Mouse (Mus musculus): ENCODE measurements around the gene Fam20c.

Gene Fam20c

DNA sequence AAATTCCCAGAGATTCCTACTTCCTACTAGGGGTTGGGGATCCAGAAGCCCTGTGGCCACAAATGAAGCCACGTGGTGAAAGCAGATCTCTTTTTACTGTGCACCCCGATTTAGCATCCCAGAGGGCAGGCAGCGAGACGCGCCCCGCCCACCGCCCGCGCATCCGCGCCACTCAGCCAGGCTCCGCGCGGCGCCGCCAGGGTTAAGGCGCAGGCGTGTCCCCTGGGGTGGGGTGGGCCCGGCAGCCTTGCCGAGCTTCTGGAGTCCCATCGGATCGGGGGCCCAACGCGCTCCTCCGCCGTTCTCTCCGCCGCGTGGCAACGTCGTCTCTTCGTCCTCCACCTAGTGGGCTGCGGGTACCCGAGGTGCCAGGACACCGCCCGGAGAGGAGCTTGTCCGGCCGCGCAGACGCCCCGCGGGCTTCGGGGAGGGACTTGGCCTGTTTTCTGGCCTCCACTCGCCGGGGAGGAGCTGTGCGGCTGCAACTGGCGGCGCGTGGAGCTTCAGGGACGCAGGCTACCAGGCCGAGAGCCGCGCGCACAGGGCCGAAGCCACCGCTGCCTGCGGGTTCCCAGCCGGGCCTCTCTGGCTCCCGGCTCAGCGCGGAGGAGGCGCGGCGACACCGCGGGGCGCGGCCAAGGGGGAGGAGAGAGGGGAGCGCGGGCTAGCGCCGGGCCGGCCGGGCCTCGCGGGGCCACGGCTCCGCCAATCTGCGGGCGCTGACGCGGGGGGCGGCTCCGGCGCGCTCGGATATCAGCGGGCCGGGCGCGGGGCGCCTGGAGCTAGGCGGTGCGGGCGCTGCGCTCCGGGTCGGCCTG is at the start of gene Fam20c:
TSS of gene Fam20c (plus strand) at position 212 of the 818 bp plus-strand sequence.
- DNase-seq, result peak; percentile 87

- DNase-seq, result no peak
Measured at GRCm38 (mm10) chr5:138707367-138707766, 46.9 kb upstream of the Fam20c start.

DNA sequence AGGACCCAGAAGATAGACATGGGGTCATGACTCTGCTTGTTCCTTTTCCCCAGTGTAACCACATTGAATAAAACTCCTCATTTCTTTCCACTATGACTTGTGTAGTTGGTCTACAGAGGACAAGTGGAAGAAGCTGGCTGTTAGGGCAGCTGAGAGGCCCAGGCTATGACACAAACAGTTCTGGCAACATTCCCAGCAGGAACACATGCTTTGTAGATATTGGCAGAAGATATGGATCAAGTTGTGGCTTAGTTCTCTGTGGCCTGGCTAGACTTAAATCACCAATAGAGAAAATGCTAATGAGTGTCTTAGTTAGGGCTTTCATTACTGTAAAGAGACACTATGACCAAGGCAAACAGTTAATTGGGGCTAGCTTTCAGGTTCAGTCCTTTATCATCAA is 45.7 kb upstream of the Fam20c start:
- no peak for DNase-seq

DNA sequence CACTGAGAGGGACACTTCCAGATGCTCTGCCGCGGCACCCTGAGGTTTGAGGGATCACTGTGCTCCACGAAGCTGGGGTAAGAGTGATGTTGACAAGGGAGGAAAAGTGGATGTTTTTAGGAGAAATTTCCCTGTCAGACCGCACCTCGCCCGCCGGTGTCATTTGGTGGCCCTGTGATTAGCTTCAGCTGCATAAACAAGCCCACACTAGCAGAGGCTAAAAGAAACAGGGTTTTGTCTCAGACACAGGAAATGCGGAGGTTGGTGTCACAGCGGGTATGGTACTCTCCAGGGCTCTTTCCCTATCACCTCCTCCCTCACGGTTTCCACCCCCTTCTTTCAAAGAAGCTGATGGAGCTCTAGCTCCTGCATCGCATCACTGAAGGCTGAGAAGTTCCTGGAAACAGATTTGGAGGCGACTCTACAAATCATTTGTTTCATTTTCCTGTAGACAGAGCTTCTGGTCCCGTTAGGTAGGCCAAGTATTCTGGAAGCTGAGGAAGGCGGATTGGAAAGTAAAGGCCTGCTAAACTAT is 38.7 kb upstream of the Fam20c start:
- no peak for DNase-seq

- peak; percentile 49 for DNase-seq
Measured at GRCm38 (mm10) chr5:138720329-138721190, 33.8 kb upstream of the Fam20c start.

DNA sequence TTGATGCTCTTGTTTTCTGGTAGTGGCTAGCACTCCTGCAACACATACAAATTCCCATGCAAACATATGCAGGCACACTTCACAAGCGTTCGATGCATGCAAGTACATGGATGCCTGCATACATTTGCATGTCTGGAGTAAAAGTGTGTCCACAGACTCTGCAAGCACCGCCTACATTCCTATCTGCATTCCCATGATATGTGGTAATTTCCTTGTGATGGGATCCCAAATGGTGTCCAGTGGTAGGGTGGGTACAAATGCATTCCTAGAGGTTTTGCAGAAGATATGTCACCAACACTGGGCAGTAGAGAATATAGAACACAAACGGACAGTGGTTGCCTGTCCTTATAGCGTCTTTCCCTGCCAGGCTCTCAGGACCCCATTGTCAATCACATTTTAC is 29.9 kb upstream of the Fam20c start:
- no peak for DNase-seq

DNA sequence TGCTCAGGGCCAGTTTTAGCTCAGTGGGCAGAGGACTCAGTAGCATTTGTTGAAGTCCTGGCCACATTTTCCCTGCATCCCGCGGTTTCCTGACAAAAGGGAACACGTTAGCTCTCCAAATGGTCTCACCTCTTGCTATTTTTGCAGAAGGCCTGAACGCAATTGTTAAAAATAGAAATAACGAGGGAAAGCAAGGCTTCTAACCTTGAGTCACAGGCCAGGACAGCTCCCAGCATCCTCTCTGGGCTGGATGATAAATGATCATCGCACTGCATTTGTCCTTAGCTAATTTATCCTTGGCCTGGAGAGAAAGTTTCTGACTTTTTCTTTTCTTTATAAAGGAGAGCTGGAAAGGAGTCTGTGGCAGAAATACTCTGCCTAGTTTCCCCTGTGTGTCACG is 29.2 kb upstream of the Fam20c start:
- no peak for DNase-seq

- DNase-seq, result no peak
Measured at GRCm38 (mm10) chr5:138730863-138731262, 23.5 kb upstream of the Fam20c start.

GRCm38 (mm10) chr5:138733317-138733899 is 20.9 kb upstream of the Fam20c start:
- DNase-seq, result no peak

GRCm38 (mm10) chr5:138734018-138734417 is 20.3 kb upstream of the Fam20c start:
- DNase-seq, result peak; percentile 21

DNA sequence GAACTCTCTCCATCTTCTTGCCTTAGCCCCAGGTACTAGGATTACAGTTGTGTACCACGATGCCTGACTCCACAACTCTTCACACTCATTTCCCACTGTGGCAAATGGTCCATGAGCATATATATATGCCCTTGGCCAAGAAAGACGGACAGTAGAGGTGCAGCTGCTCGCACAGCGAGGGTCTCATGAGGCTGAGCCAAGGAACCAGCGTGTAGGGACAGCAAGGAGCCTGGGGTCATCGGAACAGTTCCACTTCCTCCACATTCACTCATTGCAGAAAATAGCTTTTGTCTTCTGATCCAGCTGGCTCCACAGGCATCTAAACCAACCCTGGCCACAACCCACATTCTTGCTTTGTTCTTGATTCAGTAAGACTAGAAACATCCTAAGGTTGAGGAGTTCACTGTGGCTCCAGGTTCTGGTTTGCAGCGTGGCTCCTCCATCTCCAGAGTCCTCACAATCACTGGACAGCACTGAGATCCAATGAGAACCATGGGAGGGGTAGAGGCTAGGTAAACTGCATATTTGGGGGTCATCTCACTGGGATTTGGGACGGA is 19.0 kb upstream of the Fam20c start:
- no peak for DNase-seq

DNA sequence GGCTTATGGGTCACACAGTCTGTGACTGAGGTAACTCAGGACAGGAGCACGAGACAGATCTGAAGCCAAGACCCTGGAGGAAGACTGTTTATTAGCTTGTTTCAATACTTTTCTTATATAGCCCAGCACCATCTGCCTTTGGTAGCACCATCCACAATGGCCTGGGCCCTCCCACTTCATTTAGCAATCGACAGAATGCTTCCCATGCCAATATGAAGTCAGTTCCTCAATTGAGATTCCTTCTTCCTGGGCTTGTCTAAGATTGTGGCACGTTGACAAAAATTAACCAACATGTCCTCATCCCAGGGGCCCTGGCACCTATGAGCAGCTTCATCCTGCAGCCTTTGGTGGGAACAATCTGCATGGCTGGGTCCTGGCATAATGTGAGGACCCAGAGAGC is 14.2 kb upstream of the Fam20c start:
- DNase-seq, result no peak

DNA sequence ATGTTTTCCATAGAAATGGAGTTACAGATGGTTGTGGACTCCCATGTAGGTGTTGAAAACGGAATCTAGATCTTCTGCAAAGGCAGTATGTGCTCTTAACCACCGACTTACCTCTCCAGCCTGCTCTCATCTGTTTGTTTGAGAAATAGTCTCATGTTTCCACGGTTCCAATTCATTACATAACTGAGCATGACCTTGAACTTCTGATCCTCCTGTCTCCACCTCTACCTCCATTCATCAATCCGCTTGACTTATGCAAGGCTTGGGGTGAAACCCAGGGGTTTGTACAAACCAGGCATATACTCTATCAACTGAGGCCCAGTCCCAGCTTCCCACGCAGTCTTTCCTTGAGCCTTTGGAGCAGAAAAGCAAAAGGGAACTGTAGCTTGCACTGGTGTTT is 12.8 kb upstream of the Fam20c start:
- DNase-seq, result no peak

DNA sequence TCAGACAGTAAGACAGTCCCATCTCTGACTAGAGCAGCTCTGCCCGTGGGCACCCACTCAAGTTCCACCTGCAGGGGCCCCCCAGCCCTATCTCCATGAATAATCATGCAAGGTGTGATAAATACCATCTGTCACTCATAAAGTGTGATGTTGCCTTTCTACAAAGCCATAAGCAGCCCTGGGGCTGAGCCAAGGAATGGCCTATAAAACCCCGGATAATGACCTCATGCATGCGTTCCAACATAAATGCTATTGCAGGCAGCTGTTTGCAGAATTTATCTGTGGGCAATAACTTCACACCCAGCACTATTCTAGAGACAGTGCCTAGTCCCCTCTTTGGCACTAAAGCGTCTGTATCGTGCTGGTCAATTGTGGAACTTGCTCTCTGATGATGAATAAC is 12.0 kb upstream of the Fam20c start:
- no peak for DNase-seq

DNA sequence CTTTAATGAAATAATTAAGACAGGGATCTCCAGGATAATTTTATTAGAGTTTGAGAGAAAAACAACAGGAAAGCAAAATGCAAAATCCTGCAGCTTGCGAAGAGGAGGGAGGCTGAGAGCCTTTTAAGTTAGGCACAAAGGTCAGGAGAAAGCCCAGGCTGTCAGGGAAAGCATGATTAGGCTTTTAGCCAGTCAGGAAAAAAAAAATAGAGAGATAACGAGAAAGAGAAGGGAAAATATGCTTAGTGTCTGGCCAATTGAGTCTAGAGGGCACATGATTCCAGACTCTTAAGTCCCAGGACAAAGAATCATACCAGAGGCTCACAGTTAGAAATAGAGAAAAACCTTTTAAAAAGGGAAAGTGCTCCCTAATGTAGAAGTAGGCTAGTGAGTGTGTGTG is 10.7 kb upstream of the Fam20c start:
- DNase-seq, result no peak

DNA sequence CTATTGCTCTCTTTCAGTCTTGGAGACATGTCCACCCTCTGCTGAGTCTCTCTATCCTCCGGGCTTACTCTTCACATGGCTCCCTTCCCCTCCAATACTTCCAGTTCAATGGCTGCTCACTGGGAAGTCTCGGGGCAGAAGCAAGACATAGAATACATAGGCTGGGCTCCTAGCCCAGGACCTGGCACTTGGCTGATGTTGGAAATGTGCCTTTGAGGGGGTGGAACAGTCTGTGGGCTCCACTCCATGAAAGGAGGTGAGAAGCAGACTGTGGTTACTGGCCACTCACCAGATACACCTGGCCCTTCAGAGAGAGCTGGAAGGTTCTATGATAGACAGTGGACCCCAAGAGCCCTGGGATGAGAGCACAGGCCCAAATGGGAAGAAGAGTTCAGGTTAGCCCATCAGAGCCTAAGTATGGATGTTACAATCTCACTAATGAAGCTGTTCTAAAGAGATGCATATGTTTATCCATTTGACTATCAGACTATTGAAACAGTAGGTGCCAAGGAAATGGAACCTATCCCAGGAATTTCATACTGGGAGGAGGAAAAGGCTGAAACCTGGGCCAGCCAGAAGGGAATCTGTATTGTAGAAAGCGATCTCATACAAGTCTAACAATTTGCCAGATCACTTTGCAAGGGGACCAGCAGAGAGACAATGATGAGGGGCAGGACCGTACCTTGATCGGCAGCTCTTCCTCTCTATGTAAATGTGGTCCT is 8.8 kb upstream of the Fam20c start:
- DNase-seq, result no peak

- DNase-seq, result no peak
Measured at GRCm38 (mm10) chr5:138753269-138753668, 1.0 kb upstream of the Fam20c start.

DNA sequence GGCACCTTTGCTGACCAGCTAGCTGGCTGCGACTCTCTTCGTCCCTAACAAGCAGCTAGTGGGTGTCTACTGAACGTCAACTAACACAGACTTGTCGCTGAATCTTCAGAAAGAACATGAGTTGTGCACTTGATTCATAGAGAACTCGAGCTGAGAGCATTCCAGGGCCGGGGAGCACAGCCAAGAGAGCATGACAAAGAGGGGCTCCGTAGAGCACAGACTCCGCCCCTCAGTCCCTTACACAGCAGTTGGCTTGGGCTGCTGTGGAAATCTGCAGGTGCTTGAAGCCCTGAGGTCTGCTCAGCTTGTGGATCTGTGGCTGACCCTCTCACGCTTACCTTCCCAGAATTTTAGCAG is 390 bp upstream of the Fam20c start:
- DNase-seq, result no peak

GRCm38 (mm10) chr5:138755121-138755452 is 773 bp downstream of the Fam20c start:
- no peak for DNase-seq

DNA sequence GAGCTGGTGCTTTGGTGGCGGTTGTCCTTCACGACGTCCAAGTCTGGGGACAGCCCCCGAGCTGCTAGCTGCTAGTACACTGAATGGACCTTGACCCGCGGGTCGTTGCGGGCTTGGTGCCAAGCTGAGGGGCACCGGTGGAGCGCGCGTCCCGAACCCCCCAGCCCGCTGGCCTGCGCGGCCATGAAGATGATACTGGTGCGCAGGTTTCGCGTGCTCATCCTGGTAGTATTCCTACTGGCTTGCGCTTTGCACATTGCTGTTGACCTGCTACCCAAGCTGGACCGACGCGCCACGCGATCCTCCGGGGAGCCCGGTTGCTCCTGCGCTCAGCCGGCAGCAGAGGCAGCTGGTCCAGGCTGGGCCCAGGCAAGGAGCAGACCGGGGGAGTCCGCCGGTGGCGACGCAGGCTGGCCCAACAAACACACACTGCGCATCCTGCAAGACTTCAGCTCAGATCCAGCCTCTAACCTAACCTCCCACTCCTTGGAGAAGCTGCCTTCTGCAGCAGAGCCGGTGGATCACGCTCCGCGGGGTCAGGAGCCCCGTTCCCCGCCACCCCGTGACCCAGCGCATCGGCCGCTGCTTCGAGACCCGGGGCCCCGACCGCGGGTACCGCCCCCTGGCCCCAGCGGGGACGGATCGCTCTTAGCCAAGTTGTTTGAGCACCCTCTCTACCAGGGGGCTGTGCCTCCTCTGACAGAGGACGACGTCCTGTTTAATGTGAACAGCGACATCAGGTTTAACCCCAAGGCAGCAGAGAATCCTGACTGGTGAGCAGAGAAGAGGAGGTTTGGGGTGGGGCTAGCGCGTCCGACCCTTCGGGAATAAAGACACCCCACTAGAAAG is 1.4 kb downstream of the Fam20c start:
- DNase-seq, result peak; percentile 48

DNA sequence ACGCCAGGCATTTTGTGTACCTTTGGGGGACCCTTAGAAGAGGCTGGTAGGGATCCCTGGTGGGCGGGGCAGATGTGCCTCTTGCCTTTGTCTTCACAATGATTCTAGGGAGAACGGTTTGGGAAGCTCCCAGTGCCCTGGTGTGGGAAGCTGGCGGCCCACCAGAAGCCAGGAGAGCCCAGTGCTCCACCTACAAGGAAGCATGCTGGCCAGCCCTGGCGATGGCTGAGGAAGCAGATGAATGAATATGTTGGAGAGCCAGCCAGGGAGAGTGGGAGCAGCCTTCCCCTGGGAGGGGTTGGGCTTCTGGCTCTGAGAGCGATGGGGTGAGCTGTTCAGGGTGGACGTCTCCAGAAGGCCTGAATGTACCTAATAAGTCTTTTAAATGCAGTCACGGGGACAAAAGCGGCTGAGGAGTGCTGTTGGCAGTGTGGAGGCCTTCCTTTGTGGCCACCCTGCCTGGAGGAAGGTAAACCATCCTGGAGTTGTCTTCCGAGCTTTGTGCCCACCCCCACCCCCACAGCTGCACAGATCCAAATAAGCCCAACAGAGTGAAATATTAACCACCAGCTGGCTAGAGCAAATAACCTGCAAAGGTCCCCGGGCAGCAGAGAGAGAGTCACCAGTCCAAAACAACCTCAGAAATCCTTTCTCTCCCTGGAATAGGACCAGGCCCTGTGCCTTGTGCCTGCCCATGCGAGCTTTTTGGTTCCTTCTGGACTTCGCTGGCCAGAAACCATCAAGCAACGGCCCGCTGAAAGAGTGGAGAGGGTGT is 2.2 kb downstream of the Fam20c start:
- no peak for DNase-seq

Data from retina, postnatal 1 day (tissue).